Comparison of ENCODE assay signal across 8 mouse cellular contexts in genomic region chr12:76649708-76650687, GRCm38 (mm10).
DNase-seq lines count a peak whose midpoint lies in the region; ATAC-seq lines count a peak whose summit lies in the region.

No protein-coding gene starts in this region.

- peak; percentile 52 for DNase-seq in ZHBTc4 (ENCODE audit: low read depth, low spot score)
- peak; percentile 82 for DNase-seq in cerebellum, adult 8-10 months
- DNase-seq in frontal cortex, postnatal 14 days (ENCODE audit: low spot score in 2 of 2), result peak; percentile 45 to 49
- peak; percentile 73 to 79 for DNase-seq in layer of hippocampus, postnatal 10 days (ENCODE audit: low spot score in 2 of 2)
- DNase-seq in retina, postnatal 7 days (ENCODE audit: low read depth, low spot score), result peak; percentile 53
- DNase-seq in urinary bladder, postnatal 25 days (ENCODE audit: low spot score), result peak; percentile 55

- ATAC-seq in hematopoietic stem cell, adult 5-6 weeks (replicated peaks in 1 of 2; ENCODE audit: insufficient read depth in 1 of 2, low FRiP score in 2 of 2, low TSS enrichment in 1 of 2, low read depth in 1 of 2, poor library complexity in 2 of 2, severe bottlenecking in 2 of 2), result peak; percentile 76 to 83; a peak in 2 of 4 replicates
- ATAC-seq in megakaryocyte, adult 5-6 weeks (ENCODE audit: poor library complexity, severe bottlenecking), result peak; percentile 54

Comparison
In these comparisons a context has a peak if more than half of its experiments do, and no peak if none do; other contexts are left out.
1. Peak in every context shown above with its lines: DNase-seq and ATAC-seq.